Mouse (Mus musculus) stomach, postnatal 0 days (tissue): ENCODE measurements around the gene Pde11a.

Experiments used
- CTCF ChIP-seq: IDR thresholded peaks from 2 replicates; pipeline ENCODE4 v1.5.1; 2016; ENCODE audit warnings: antibody characterized with exemption, low read depth, mild to moderate bottlenecking, moderate library complexity
- EP300 ChIP-seq: optimal IDR thresholded peaks from 2 replicates; pipeline ENCODE3; 2016; ENCODE audit warnings: antibody characterized with exemption

GRCm38 (mm10) chr2:76030080-76030479 lies 308.5 kb downstream of the Pde11a start:
- TF ChIP-seq EP300 (no peak), CTCF (no peak)
